Mouse (Mus musculus): ENCODE measurements at regions not wholly inside any gene's neighbourhood (a gene's known extent, or its start where the extent isn't known, plus 50 kb on each side); places are given as distances from the start of the nearest gene placed in this dataset.

GRCm38 (mm10) chr1:182690323-182690722 lies 58.7 kb downstream of the Ccdc185 start:
- DNase-seq: no peak

- DNase-seq: no peak
Observed at GRCm38 (mm10) chr1:182689741-182690140, 59.2 kb downstream of the Ccdc185 start.

GRCm38 (mm10) chr1:182687146-182687545 lies 61.8 kb downstream of the Ccdc185 start:
- no peak for DNase-seq

GRCm38 (mm10) chr1:182686231-182686630 lies 62.7 kb downstream of the Ccdc185 start:
- no peak for DNase-seq

GRCm38 (mm10) chr1:182682591-182683252 lies 66.3 kb downstream of the Ccdc185 start:
- peak; percentile 83 for DNase-seq
